Mouse (Mus musculus) large intestine, adult 2 months (tissue): ENCODE measurements around the gene Ssx2ip. TPM values are rescaled to one million over a fixed set of nuclear protein-coding genes. Genes with fewer than 3 reads are reported as not detected.

Experiments
- DNase-seq: peaks from one replicate; pipeline ENCODE4 v3.0.0-alpha.2; 2012; ENCODE audit warnings: low read depth, low spot score
- WGBS: fragments of 180-500 bp; shearing (Covaris S2); methylation state at CpG from one replicate; pipeline ENCODE4 v1.1.7; 2018; 5-methylcytosine and 5-hydroxymethylcytosine counted together
- polyA plus RNA-seq: library from polyadenylated mRNA; depleted of rRNA; stranded (reverse); fragments of >200 nt; gene quantifications from 2 replicates; pipeline ENCODE4 v1.2.3, GENCODE M21; 2012; rRNA removed

Gene Ssx2ip
- polyA plus RNA-seq, 1 experiment, result 9.8 TPM

- DNase-seq, result no peak
Observed at GRCm38 (mm10) chr3:146473741-146474140, 69.3 kb downstream of the Ssx2ip start.

- WGBS, result 86% methylated on average over 3 of the region's 3 CpGs
- no peak for DNase-seq
Observed at GRCm38 (mm10) chr3:146474428-146474827, 70.0 kb downstream of the Ssx2ip start.

GRCm38 (mm10) chr3:146482044-146482443, 77.6 kb downstream of the Ssx2ip start:
- WGBS, result 44% methylated on average over 2 of the region's 2 CpGs
- DNase-seq, result no peak

- no peak for DNase-seq
- 80% methylated on average over 4 of the region's 4 CpGs for WGBS
Observed at GRCm38 (mm10) chr3:146486464-146486863, 82.0 kb downstream of the Ssx2ip start.

Other genes with a start within 250 kb of the Ssx2ip start
- 1.5 and 4.3 TPM in 2 replicates for gene Lpar3, start 183.7 kb upstream of the Ssx2ip start, polyA plus RNA-seq
- gene Ctbs, start 45.2 kb downstream of the Ssx2ip start, polyA plus RNA-seq, result 1.9 and 2.2 TPM in 2 replicates
- 0.35 and 0.44 TPM in 2 replicates for gene Spata1, start 95.1 kb downstream of the Ssx2ip start, polyA plus RNA-seq
- 505 and 578 TPM in 2 replicates for gene Gng5, start 95.2 kb downstream of the Ssx2ip start, polyA plus RNA-seq
- gene Rpf1, start 116.8 kb downstream of the Ssx2ip start, polyA plus RNA-seq, result 9.0 and 9.8 TPM in 2 replicates
- 0.11 and 0.23 TPM in 2 replicates for gene Uox, start 165.8 kb downstream of the Ssx2ip start, polyA plus RNA-seq
- gene Dnase2b, start 211.0 kb downstream of the Ssx2ip start, polyA plus RNA-seq, result not detected in 2 replicates
- not detected in 2 replicates for gene 4930503B20Rik, start 246.7 kb downstream of the Ssx2ip start, polyA plus RNA-seq